Mouse (Mus musculus): ENCODE results near the gene Vstm4. TPM values are rescaled to one million over a fixed set of nuclear protein-coding genes. Genes with fewer than 3 reads are reported as not detected.

The Vstm4 gene
- total RNA-seq, 1 experiment, result 0.36 TPM

- Histone ChIP-seq H3K9ac (ENCODE audit: insufficient read depth, low read depth, low read length, poor library complexity, severe bottlenecking) (no peak overlapping the region), H3K9me3 (ENCODE audit: control insufficient read depth, insufficient read depth, low read depth, low read length) (no peaks in the 10 kb centered on the region), H3K4me1 (ENCODE audit: control insufficient read depth in 2 of 2, insufficient read depth in 2 of 2, low read length in 2 of 2, poor library complexity in 1 of 2) (no peaks in the 10 kb centered on the region), H3K36me3 (ENCODE audit: control insufficient read depth, insufficient read depth, low read length, poor library complexity, severe bottlenecking) (no peaks in the 10 kb centered on the region), H3K4me3 (ENCODE audit: insufficient read depth in 1 of 2, low read depth in 1 of 2, low read length in 2 of 2, poor library complexity in 1 of 2, severe bottlenecking in 1 of 2) (no peak overlapping the region), H3K27ac (ENCODE audit: insufficient read depth, low read depth, low read length, poor library complexity, severe bottlenecking) (no peak overlapping the region)
- no peak for TF ChIP-seq CHD2 (IDR thresholded peaks at IDR 0.05; ENCODE audit: low read depth, low read length)
- no peak for TF ChIP-seq MAFK (IDR thresholded peaks at IDR 0.05; ENCODE audit: insufficient read depth, low read depth, low read length)
- TF ChIP-seq HCFC1 (IDR thresholded peaks at IDR 0.05; ENCODE audit: borderline replicate concordance, insufficient read depth, low read length), result no peak
- TF ChIP-seq ZNF384 (IDR thresholded peaks at IDR 0.05; ENCODE audit: low read depth, low read length), result no peak
- no peak for TF ChIP-seq ZC3H11A (IDR thresholded peaks at IDR 0.05; ENCODE audit: borderline replicate concordance, low read depth, low read length)
- DNase-seq (ENCODE audit: low read depth, low spot score), result no peak
- in situ Hi-C loops (cut with MboI; ENCODE audit: low sequenced_read_pairs in 2 of 2, unreplicated experiment in 2 of 2), result no loop called here
Observed at GRCm38 (mm10) chr14:32888876-32889674, 32.5 kb downstream of the Vstm4 start.

GRCm38 (mm10) chr14:32894341-32894853, 37.8 kb downstream of the Vstm4 start:
- Histone ChIP-seq H3K4me1 (ENCODE audit: control insufficient read depth in 2 of 2, insufficient read depth in 2 of 2, low read length in 2 of 2, poor library complexity in 1 of 2) (no peaks in the 10 kb centered on the region), H3K27ac (ENCODE audit: insufficient read depth, low read depth, low read length, poor library complexity, severe bottlenecking) (no peak overlapping the region), H3K36me3 (ENCODE audit: control insufficient read depth, insufficient read depth, low read length, poor library complexity, severe bottlenecking) (no peaks in the 10 kb centered on the region), H3K4me3 (ENCODE audit: insufficient read depth in 1 of 2, low read depth in 1 of 2, low read length in 2 of 2, poor library complexity in 1 of 2, severe bottlenecking in 1 of 2) (no peak overlapping the region), H3K9ac (ENCODE audit: insufficient read depth, low read depth, low read length, poor library complexity, severe bottlenecking) (no peak overlapping the region), H3K9me3 (ENCODE audit: control insufficient read depth, insufficient read depth, low read depth, low read length) (no peaks in the 10 kb centered on the region)
- TF ChIP-seq ZC3H11A (IDR thresholded peaks at IDR 0.05; ENCODE audit: borderline replicate concordance, low read depth, low read length) (no peak), CHD2 (IDR thresholded peaks at IDR 0.05; ENCODE audit: low read depth, low read length) (no peak), MAFK (IDR thresholded peaks at IDR 0.05; ENCODE audit: insufficient read depth, low read depth, low read length) (no peak), HCFC1 (IDR thresholded peaks at IDR 0.05; ENCODE audit: borderline replicate concordance, insufficient read depth, low read length) (no peak), ZNF384 (IDR thresholded peaks at IDR 0.05; ENCODE audit: low read depth, low read length) (no peak)
- DNase-seq (ENCODE audit: low read depth, low spot score), result no peak
- in situ Hi-C loops (cut with MboI; ENCODE audit: low sequenced_read_pairs in 2 of 2, unreplicated experiment in 2 of 2), result no loop called here

- no peaks in the 10 kb centered on the region for H3K36me3 ChIP-seq (ENCODE audit: control insufficient read depth, insufficient read depth, low read length, poor library complexity, severe bottlenecking)
- no peak overlapping the region for H3K9ac ChIP-seq (ENCODE audit: insufficient read depth, low read depth, low read length, poor library complexity, severe bottlenecking)
- H3K27ac ChIP-seq (ENCODE audit: insufficient read depth, low read depth, low read length, poor library complexity, severe bottlenecking), result no peak overlapping the region
- no peak overlapping the region for H3K4me3 ChIP-seq (ENCODE audit: insufficient read depth in 1 of 2, low read depth in 1 of 2, low read length in 2 of 2, poor library complexity in 1 of 2, severe bottlenecking in 1 of 2)
- TF ChIP-seq ZNF384 (IDR thresholded peaks at IDR 0.05; ENCODE audit: low read depth, low read length) (no peak), CHD2 (IDR thresholded peaks at IDR 0.05; ENCODE audit: low read depth, low read length) (no peak), MAFK (IDR thresholded peaks at IDR 0.05; ENCODE audit: insufficient read depth, low read depth, low read length) (no peak), ZC3H11A (IDR thresholded peaks at IDR 0.05; ENCODE audit: borderline replicate concordance, low read depth, low read length) (no peak), HCFC1 (IDR thresholded peaks at IDR 0.05; ENCODE audit: borderline replicate concordance, insufficient read depth, low read length) (no peak)
- no peaks in the 10 kb centered on the region for H3K4me1 ChIP-seq (ENCODE audit: control insufficient read depth in 2 of 2, insufficient read depth in 2 of 2, low read length in 2 of 2, poor library complexity in 1 of 2)
- in situ Hi-C loops (cut with MboI; ENCODE audit: low sequenced_read_pairs in 2 of 2, unreplicated experiment in 2 of 2), result no loop called here
- DNase-seq (ENCODE audit: low read depth, low spot score), result no peak
- H3K9me3 ChIP-seq (ENCODE audit: control insufficient read depth, insufficient read depth, low read depth, low read length), result no peaks in the 10 kb centered on the region
Observed at GRCm38 (mm10) chr14:32894878-32895277, 38.3 kb downstream of the Vstm4 start.

GRCm38 (mm10) chr14:32896896-32897295, 40.3 kb downstream of the Vstm4 start:
- Histone ChIP-seq H3K9ac (ENCODE audit: insufficient read depth, low read depth, low read length, poor library complexity, severe bottlenecking) (no peak overlapping the region), H3K4me3 (ENCODE audit: insufficient read depth in 1 of 2, low read depth in 1 of 2, low read length in 2 of 2, poor library complexity in 1 of 2, severe bottlenecking in 1 of 2) (no peak overlapping the region), H3K36me3 (ENCODE audit: control insufficient read depth, insufficient read depth, low read length, poor library complexity, severe bottlenecking) (no peaks in the 10 kb centered on the region), H3K4me1 (ENCODE audit: control insufficient read depth in 2 of 2, insufficient read depth in 2 of 2, low read length in 2 of 2, poor library complexity in 1 of 2) (no peaks in the 10 kb centered on the region), H3K27ac (ENCODE audit: insufficient read depth, low read depth, low read length, poor library complexity, severe bottlenecking) (no peak overlapping the region), H3K9me3 (ENCODE audit: control insufficient read depth, insufficient read depth, low read depth, low read length) (no peaks in the 10 kb centered on the region)
- DNase-seq (ENCODE audit: low read depth, low spot score), result no peak
- in situ Hi-C loops (cut with MboI; ENCODE audit: low sequenced_read_pairs in 2 of 2, unreplicated experiment in 2 of 2), result no loop called here
- TF ChIP-seq ZNF384 (IDR thresholded peaks at IDR 0.05; ENCODE audit: low read depth, low read length), result no peak

All from ES-E14 (cell line).